Mouse (Mus musculus) myocyte (in vitro differentiated cells): ENCODE results near the gene Pam. TPM values are rescaled to one million over a fixed set of nuclear protein-coding genes. Genes with fewer than 3 reads are reported as not detected.

ENCODE experiments used
- H3K27me3 ChIP-seq: one replicate; pipeline ENCODE4 v1.6.1; 2011; ENCODE audit not compliant: control insufficient read depth, insufficient read depth, insufficient read length
- H3K36me3 ChIP-seq: one replicate; pipeline ENCODE4 v1.6.1; 2011; ENCODE audit not compliant: control insufficient read depth, insufficient read depth
- H3K4me2 ChIP-seq: one replicate; pipeline ENCODE4 v1.6.1; 2011; ENCODE audit warnings: low read depth, control low read depth
- H3K4me3 ChIP-seq: one replicate; pipeline ENCODE4 v1.5.1; 2011; ENCODE audit warnings: mild to moderate bottlenecking, control low read depth, moderate library complexity
- H3K79me2 ChIP-seq: one replicate; pipeline ENCODE4 v1.6.1; 2011; ENCODE audit not compliant: control insufficient read depth, insufficient read depth
- H3ac ChIP-seq: one replicate; pipeline ENCODE4 v1.6.1; 2011; ENCODE audit not compliant: control insufficient read depth, insufficient read length
- CEBPB ChIP-seq: IDR thresholded peaks from 2 replicates; pipeline ENCODE4 v1.6.1; 2011; ENCODE audit warnings: mild to moderate bottlenecking, moderate library complexity; ENCODE audit not compliant: poor library complexity, insufficient read depth, severe bottlenecking
- E2F4 ChIP-seq: IDR thresholded peaks from one replicate; pipeline ENCODE4 v1.6.1; 2011; ENCODE audit warnings: mild to moderate bottlenecking, control low read depth, moderate library complexity; ENCODE audit not compliant: insufficient read depth
- MAX ChIP-seq: IDR thresholded peaks from one replicate; pipeline ENCODE4 v1.6.1; 2011; ENCODE audit warnings: low read depth, mild to moderate bottlenecking, control low read depth
- MYOD1 ChIP-seq, 3 experiments: IDR thresholded peaks; one replicate each; pipeline ENCODE4 v1.6.1; 2011; ENCODE audit warnings: control low read depth in 2 of 3, low read depth in 2 of 3, mild to moderate bottlenecking in 2 of 3, moderate library complexity in 1 of 3; ENCODE audit not compliant: insufficient read length in 2 of 3, control insufficient read depth in 1 of 3
- MYOG ChIP-seq, 3 experiments: IDR thresholded peaks; one replicate each; pipeline ENCODE4 v1.6.1; 2011; ENCODE audit warnings: control low read depth in 2 of 3, low read depth in 2 of 3, mild to moderate bottlenecking in 2 of 3; ENCODE audit not compliant: insufficient read length in 2 of 3, control insufficient read depth in 1 of 3, insufficient read depth in 1 of 3
- POLR2A ChIP-seq: IDR thresholded peaks from one replicate; pipeline ENCODE4 v1.6.1; 2011; ENCODE audit warnings: low read depth, mild to moderate bottlenecking, control low read depth, moderate library complexity; ENCODE audit not compliant: insufficient read length
- POLR2AphosphoS2 ChIP-seq: IDR thresholded peaks from one replicate; pipeline ENCODE4 v1.6.1; 2011; ENCODE audit warnings: low read depth, control low read depth; ENCODE audit not compliant: insufficient read length
- REST ChIP-seq: IDR thresholded peaks from one replicate; pipeline ENCODE4 v1.6.1; 2011; ENCODE audit warnings: mild to moderate bottlenecking, control low read depth, moderate library complexity; ENCODE audit not compliant: insufficient read depth, insufficient read length
- SRF ChIP-seq: IDR thresholded peaks from one replicate; pipeline ENCODE4 v1.6.1; 2011; ENCODE audit warnings: low read depth; ENCODE audit not compliant: control insufficient read depth, insufficient read length
- TCF12 ChIP-seq: IDR thresholded peaks from one replicate; pipeline ENCODE4 v1.6.1; 2011; ENCODE audit warnings: mild to moderate bottlenecking, control low read depth; ENCODE audit not compliant: poor library complexity, insufficient read depth, severe bottlenecking
- TCF3 ChIP-seq: IDR thresholded peaks from one replicate; pipeline ENCODE4 v1.6.1; 2011; ENCODE audit warnings: low read depth, control low read depth; ENCODE audit not compliant: insufficient read length
- USF1 ChIP-seq: IDR thresholded peaks from one replicate; pipeline ENCODE4 v1.6.1; 2011; ENCODE audit warnings: low read depth, mild to moderate bottlenecking, control low read depth, moderate library complexity
- polyA plus RNA-seq: library from polyadenylated mRNA; unstranded; fragments of >200 nt; fragmentation: generic; extraction: Trizol; gene quantifications from one replicate; pipeline ENCODE4 v1.2.1, GENCODE M21; 2012; ENCODE audit warnings: missing spikeins

Gene Pam
- polyA plus RNA-seq, 1 experiment = 29.4 TPM

DNA sequence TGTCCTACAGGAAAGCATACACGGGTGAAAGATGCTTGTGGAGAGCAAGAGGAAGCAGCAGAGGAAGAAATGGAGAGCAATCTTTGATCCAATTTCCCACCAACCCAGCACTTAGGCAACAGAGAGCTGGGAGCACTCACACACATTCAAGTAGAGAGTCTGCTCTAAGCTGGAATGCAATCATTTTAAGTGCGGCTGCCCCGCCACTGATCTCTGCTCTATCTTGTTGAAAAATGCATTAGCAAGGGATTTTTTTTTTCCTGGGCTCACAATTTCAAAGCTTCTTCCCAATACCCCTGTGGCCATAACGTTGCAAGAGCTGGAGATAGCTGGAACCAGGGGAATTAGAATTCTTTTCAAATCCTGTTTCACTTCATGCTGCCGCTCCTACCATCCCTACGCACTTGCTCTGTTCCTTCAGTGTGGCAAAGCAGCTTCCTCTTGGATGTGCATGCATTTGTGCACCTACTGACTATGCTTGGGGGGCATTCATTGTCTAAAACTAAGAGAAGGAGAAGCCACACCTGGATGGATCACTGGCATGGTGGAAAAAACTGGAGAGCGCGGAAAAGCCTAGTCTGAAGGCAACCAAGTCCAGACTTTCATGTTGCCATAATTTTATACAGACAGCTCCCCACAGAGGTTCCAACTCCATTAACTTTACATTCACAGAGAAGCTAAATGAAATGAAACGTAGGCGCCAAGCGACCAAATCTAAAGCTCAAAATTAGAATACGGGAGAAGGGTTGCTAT, 179.1 kb downstream of the Pam start:
- Histone ChIP-seq H3K36me3 (no peaks in the 10 kb centered on the region), H3K4me2 (no peak overlapping the region), H3K4me3 (no peak overlapping the region), H3ac (no peak overlapping the region), H3K79me2 (no peaks in the 10 kb centered on the region), H3K27me3 (no peaks in the 10 kb centered on the region)
- TF ChIP-seq MYOG (IDR thresholded peaks at IDR 0.05; ENCODE audit: control insufficient read depth in 1 of 3, insufficient read depth in 1 of 3, insufficient read length in 2 of 3, low read depth in 2 of 3) = no peak
- no peak for TF ChIP-seq CEBPB

DNA sequence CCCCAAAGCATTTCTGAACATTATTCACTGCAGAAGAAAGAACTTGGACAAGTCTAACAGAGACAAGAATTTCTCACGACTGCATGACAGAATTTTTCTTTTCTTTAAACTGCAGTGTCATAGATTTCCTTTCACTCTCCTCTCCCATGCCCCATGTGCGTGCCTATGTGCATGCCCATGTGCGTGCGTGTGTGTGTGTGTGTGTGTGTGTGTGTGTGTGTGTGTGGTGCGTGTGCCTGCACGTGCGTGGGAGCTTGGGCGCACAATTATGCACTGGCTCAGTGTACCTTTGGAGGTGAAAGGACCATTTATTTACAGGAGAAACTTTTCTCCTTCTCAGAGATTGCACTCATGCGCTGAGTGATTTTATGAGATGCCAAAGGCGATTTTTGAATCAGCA, 179.7 kb downstream of the Pam start:
- H3K79me2 ChIP-seq = no peaks in the 10 kb centered on the region
- H3K27me3 ChIP-seq = no peaks in the 10 kb centered on the region
- no peak overlapping the region for H3K4me2 ChIP-seq
- no peaks in the 10 kb centered on the region for H3K36me3 ChIP-seq
- H3ac ChIP-seq = no peak overlapping the region
- TF ChIP-seq MYOG (IDR thresholded peaks at IDR 0.05; ENCODE audit: control insufficient read depth in 1 of 3, insufficient read depth in 1 of 3, insufficient read length in 2 of 3, low read depth in 2 of 3) = no peak
- no peak for TF ChIP-seq USF1
- no peak for TF ChIP-seq MYOD1 (IDR thresholded peaks at IDR 0.05; ENCODE audit: control insufficient read depth in 1 of 3, insufficient read length in 2 of 3, low read depth in 2 of 3)
- no peak for TF ChIP-seq SRF
- TF ChIP-seq POLR2A = no peak
- TF ChIP-seq E2F4 = no peak
- no peak overlapping the region for H3K4me3 ChIP-seq

DNA sequence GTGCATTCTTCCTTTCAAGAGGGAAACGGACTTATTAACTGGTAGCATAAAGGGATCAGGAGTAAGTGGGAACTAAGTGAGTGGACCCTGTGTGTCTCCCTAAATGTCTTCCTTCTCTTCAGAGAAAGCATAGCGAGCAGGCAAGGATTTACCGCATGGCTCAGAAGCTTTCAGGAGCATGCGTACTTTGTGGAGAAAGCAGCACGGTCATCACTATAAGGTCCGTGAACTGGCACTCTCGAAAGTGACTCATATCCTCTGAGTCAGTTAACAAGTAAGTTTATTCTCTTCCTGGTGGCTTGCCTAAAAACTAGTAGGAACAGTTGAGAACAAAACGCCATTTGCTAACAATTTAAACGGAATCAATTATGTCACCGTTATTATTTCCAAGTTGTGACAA, 184.6 kb downstream of the Pam start:
- no peaks in the 10 kb centered on the region for H3K27me3 ChIP-seq
- no peak overlapping the region for H3K4me3 ChIP-seq
- no peaks in the 10 kb centered on the region for H3K79me2 ChIP-seq
- no peak for TF ChIP-seq POLR2A
- no peak for TF ChIP-seq REST
- no peak for TF ChIP-seq TCF12
- TF ChIP-seq MYOD1 (IDR thresholded peaks at IDR 0.05; ENCODE audit: control insufficient read depth in 1 of 3, insufficient read length in 2 of 3, low read depth in 2 of 3) = no peak
- no peak overlapping the region for H3K4me2 ChIP-seq
- no peak overlapping the region for H3ac ChIP-seq
- no peaks in the 10 kb centered on the region for H3K36me3 ChIP-seq

DNA sequence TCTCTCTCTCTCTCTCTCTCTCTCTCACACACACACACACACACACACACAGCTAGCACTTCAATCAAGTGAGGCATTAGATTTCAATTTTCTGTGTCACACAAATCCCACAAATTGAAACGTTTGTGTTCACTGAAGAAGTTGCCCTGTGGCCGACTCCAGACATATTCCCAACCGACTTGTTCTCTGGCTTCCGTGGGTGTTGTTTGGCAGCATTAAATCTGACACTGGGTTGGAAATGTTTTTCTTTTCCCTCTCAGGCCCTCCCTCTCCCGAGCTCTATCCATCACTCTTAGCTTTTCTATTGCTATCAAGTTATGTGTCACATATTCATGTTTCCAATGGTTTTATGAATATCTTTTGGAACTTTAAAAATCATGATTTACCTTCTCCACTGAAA, 185.9 kb downstream of the Pam start:
- H3K4me3 ChIP-seq = no peak overlapping the region
- H3K27me3 ChIP-seq = no peaks in the 10 kb centered on the region
- H3ac ChIP-seq = no peak overlapping the region
- no peak overlapping the region for H3K4me2 ChIP-seq
- no peaks in the 10 kb centered on the region for H3K36me3 ChIP-seq
- TF ChIP-seq USF1 = no peak
- no peak for TF ChIP-seq MYOD1 (IDR thresholded peaks at IDR 0.05; ENCODE audit: control insufficient read depth in 1 of 3, insufficient read length in 2 of 3, low read depth in 2 of 3)
- no peak for TF ChIP-seq TCF12
- no peak for TF ChIP-seq SRF
- no peak for TF ChIP-seq REST
- TF ChIP-seq MAX = no peak
- TF ChIP-seq POLR2A = no peak
- TF ChIP-seq MYOG (IDR thresholded peaks at IDR 0.05; ENCODE audit: control insufficient read depth in 1 of 3, insufficient read depth in 1 of 3, insufficient read length in 2 of 3, low read depth in 2 of 3) = no peak
- no peak for TF ChIP-seq E2F4
- TF ChIP-seq POLR2AphosphoS2 = no peak
- TF ChIP-seq TCF3 = no peak
- no peak for TF ChIP-seq CEBPB
- H3K79me2 ChIP-seq = no peaks in the 10 kb centered on the region

DNA sequence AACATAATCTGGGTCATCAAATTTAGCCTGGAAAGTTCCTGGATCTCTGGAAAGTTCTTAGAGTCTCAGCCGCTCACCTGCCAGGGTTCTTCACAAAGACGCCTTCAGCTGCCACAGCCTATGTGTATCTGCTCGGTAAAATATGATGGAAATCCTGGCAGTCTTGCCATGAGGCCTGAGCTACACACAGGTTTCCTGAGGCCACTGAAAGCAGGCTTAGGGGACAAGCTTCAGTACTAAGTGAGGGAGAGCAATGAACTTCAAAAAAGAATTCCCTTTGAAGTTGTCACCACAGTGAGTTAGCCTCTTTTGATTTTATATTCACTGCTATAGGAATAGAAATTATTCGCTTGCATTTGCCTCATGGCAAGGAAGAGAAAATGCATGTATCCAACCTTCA, 186.7 kb downstream of the Pam start:
- Histone ChIP-seq H3K79me2 (no peaks in the 10 kb centered on the region), H3K4me2 (no peak overlapping the region), H3K4me3 (no peak overlapping the region), H3K27me3 (no peaks in the 10 kb centered on the region), H3K36me3 (no peaks in the 10 kb centered on the region), H3ac (no peak overlapping the region)
- TF ChIP-seq TCF12 (no peak), CEBPB (no peak), MAX (no peak), TCF3 (no peak), POLR2AphosphoS2 (no peak), E2F4 (no peak), POLR2A (no peak), USF1 (no peak), MYOG (IDR thresholded peaks at IDR 0.05; ENCODE audit: control insufficient read depth in 1 of 3, insufficient read depth in 1 of 3, insufficient read length in 2 of 3, low read depth in 2 of 3) (no peak), MYOD1 (IDR thresholded peaks at IDR 0.05; ENCODE audit: control insufficient read depth in 1 of 3, insufficient read length in 2 of 3, low read depth in 2 of 3) (no peak), SRF (no peak), REST (no peak)
